Mouse (Mus musculus): ENCODE measurements around the gene Slc22a4.

GRCm38 (mm10) chr11:54062753-54063471 lies 35.0 kb upstream of the Slc22a4 start:
- TF ChIP-seq POLR2A (IDR thresholded peaks at IDR 0.05; ENCODE audit: insufficient read depth, low read depth, low read length) = no peak
- TF ChIP-seq CTCF (IDR thresholded peaks at IDR 0.05) = no peak
- TF ChIP-seq EP300 (IDR thresholded peaks at IDR 0.05; ENCODE audit: insufficient read depth, low read depth, low read length) = no peak
